Mouse (Mus musculus): ENCODE results near the gene Krtap9-3. TPM values are rescaled to one million over a fixed set of nuclear protein-coding genes. Genes with fewer than 3 reads are reported as not detected.

Krtap9-3 gene
- polyA plus RNA-seq, 1 experiment from 2014 or later, result not detected

- WGBS, result 91% methylated on average over 2 of the region's 2 CpGs
- no peak within 1 kb of the TSS for H3K4me2 ChIP-seq (ENCODE audit: low read depth, low read length, severe bottlenecking)
- H3K36me3 ChIP-seq (ENCODE audit: control insufficient read depth, insufficient read depth, low read length), result no peaks in the 10 kb centered on the region
- H3K9me3 ChIP-seq (ENCODE audit: control insufficient read depth, low read length), result no peaks in the 10 kb centered on the region
- no peak within 1 kb of the TSS for H3K4me3 ChIP-seq (ENCODE audit: low read depth, low read length)
- H3K27me3 ChIP-seq (ENCODE audit: control insufficient read depth, insufficient read depth, low read length), result no peaks in the 10 kb centered on the region
- ATAC-seq (replicated peaks; ENCODE audit: low FRiP score) (no peak), DNase-seq (ENCODE audit: low spot score) (no peak)
- H3K9ac ChIP-seq (ENCODE audit: low read length), result no peak within 1 kb of the TSS
- no peaks in the 10 kb centered on the region for H3K4me1 ChIP-seq (replicated peaks; ENCODE audit: control insufficient read depth, insufficient read depth, low read length)
- H3K27ac ChIP-seq (ENCODE audit: low read depth, low read length), result no peak within 1 kb of the TSS
These were observed 41.2 kb downstream of the Krtap9-3 start, which contains the start of gene Krtap3-2 for GRCm38 (mm10) chr11:99556753-99557152. Gene Krtap3-2, minus strand, starts transcription at chr11:99556853.

GRCm38 (mm10) chr11:99556195-99556594, 41.7 kb downstream of the Krtap9-3 start:
- ATAC-seq (replicated peaks; ENCODE audit: low FRiP score) (no peak), DNase-seq (ENCODE audit: low spot score) (no peak)
- no peak overlapping the region for H3K27ac ChIP-seq (ENCODE audit: low read depth, low read length)
- H3K4me3 ChIP-seq (ENCODE audit: low read depth, low read length), result no peak overlapping the region
- no peaks in the 10 kb centered on the region for H3K36me3 ChIP-seq (ENCODE audit: control insufficient read depth, insufficient read depth, low read length)
- 90% methylated on average over 2 of the region's 2 CpGs for WGBS
- no peaks in the 10 kb centered on the region for H3K9me3 ChIP-seq (ENCODE audit: control insufficient read depth, low read length)
- H3K9ac ChIP-seq (ENCODE audit: low read length), result no peak overlapping the region
- no peak overlapping the region for H3K4me2 ChIP-seq (ENCODE audit: low read depth, low read length, severe bottlenecking)
- H3K4me1 ChIP-seq (replicated peaks; ENCODE audit: control insufficient read depth, insufficient read depth, low read length), result no peaks in the 10 kb centered on the region
- no peaks in the 10 kb centered on the region for H3K27me3 ChIP-seq (ENCODE audit: control insufficient read depth, insufficient read depth, low read length)

- no peak within 1 kb of the TSS for H3K4me2 ChIP-seq (ENCODE audit: low read depth, low read length, severe bottlenecking)
- no peaks in the 10 kb centered on the region for H3K27me3 ChIP-seq (ENCODE audit: control insufficient read depth, insufficient read depth, low read length)
- no peaks in the 10 kb centered on the region for H3K9me3 ChIP-seq (ENCODE audit: control insufficient read depth, low read length)
- H3K9ac ChIP-seq (ENCODE audit: low read length), result no peak within 1 kb of the TSS
- 62% methylated on average over 4 of the region's 4 CpGs for WGBS
- DNase-seq (ENCODE audit: low spot score), result no peak
- H3K27ac ChIP-seq (ENCODE audit: low read depth, low read length), result no peak within 1 kb of the TSS
- no peak for ATAC-seq (replicated peaks; ENCODE audit: low FRiP score)
- H3K36me3 ChIP-seq (ENCODE audit: control insufficient read depth, insufficient read depth, low read length), result no peaks in the 10 kb centered on the region
- no peak within 1 kb of the TSS for H3K4me3 ChIP-seq (ENCODE audit: low read depth, low read length)
- H3K4me1 ChIP-seq (replicated peaks; ENCODE audit: control insufficient read depth, insufficient read depth, low read length), result no peaks in the 10 kb centered on the region
These were observed 47.1 kb downstream of the Krtap9-3 start, which contains the start of gene Krtap3-3 for GRCm38 (mm10) chr11:99550765-99551164. Gene Krtap3-3, minus strand, starts transcription at chr11:99550865.

- Histone ChIP-seq H3K9ac (ENCODE audit: low read length) (no peak overlapping the region), H3K4me3 (ENCODE audit: low read depth, low read length) (no peak overlapping the region), H3K9me3 (ENCODE audit: control insufficient read depth, low read length) (no peaks in the 10 kb centered on the region), H3K4me2 (ENCODE audit: low read depth, low read length, severe bottlenecking) (no peak overlapping the region), H3K27ac (ENCODE audit: low read depth, low read length) (no peak overlapping the region), H3K36me3 (ENCODE audit: control insufficient read depth, insufficient read depth, low read length) (no peaks in the 10 kb centered on the region), H3K4me1 (replicated peaks; ENCODE audit: control insufficient read depth, insufficient read depth, low read length) (no peaks in the 10 kb centered on the region), H3K27me3 (ENCODE audit: control insufficient read depth, insufficient read depth, low read length) (no peaks in the 10 kb centered on the region)
- DNase-seq (ENCODE audit: low spot score), result no peak
- no peak for ATAC-seq (replicated peaks; ENCODE audit: low FRiP score)
These were observed 50.0 kb downstream of the Krtap9-3 start for GRCm38 (mm10) chr11:99547892-99548291.

Other genes starting within 250 kb of the Krtap9-3 start
- not detected in 2 replicates for gene Krt27, start 247.0 kb downstream of the Krtap9-3 start, polyA plus RNA-seq (2014; fragmentation: Nextera tagmentation; extraction: Ambion mirVana)
- 0.32 and 0.45 TPM in 2 replicates for gene Krt28, start 223.2 kb downstream of the Krtap9-3 start, polyA plus RNA-seq (2014; fragmentation: Nextera tagmentation; extraction: Ambion mirVana)
- 26.8 and 28.3 TPM in 2 replicates for gene Krt10, start 208.7 kb downstream of the Krtap9-3 start, polyA plus RNA-seq (2014; fragmentation: Nextera tagmentation; extraction: Ambion mirVana)
- gene Krt12, start 175.8 kb downstream of the Krtap9-3 start, polyA plus RNA-seq (2014; fragmentation: Nextera tagmentation; extraction: Ambion mirVana), result 0.09 TPM in 1 of 2 replicates, not detected in the other
- 0.51 and 0.59 TPM in 2 replicates for gene Krt20, start 160.0 kb downstream of the Krtap9-3 start, polyA plus RNA-seq (2014; fragmentation: Nextera tagmentation; extraction: Ambion mirVana)
- gene Krt23, start 105.0 kb downstream of the Krtap9-3 start, polyA plus RNA-seq (2014; fragmentation: Nextera tagmentation; extraction: Ambion mirVana), result not detected in 2 replicates
- gene Krt39, start 76.8 kb downstream of the Krtap9-3 start, polyA plus RNA-seq (2014; fragmentation: Nextera tagmentation; extraction: Ambion mirVana), result not detected in 2 replicates
- gene Krt40, start 54.9 kb downstream of the Krtap9-3 start, polyA plus RNA-seq (2014; fragmentation: Nextera tagmentation; extraction: Ambion mirVana), result not detected in 2 replicates
- not detected in 2 replicates for gene Krtap3-3, start 47.2 kb downstream of the Krtap9-3 start, polyA plus RNA-seq (2014; fragmentation: Nextera tagmentation; extraction: Ambion mirVana)
- not detected in 2 replicates for gene Krtap3-2, start 41.3 kb downstream of the Krtap9-3 start, polyA plus RNA-seq (2014; fragmentation: Nextera tagmentation; extraction: Ambion mirVana)
- not detected in 2 replicates for gene Gm11939, start 38.6 kb downstream of the Krtap9-3 start, polyA plus RNA-seq (2014; fragmentation: Nextera tagmentation; extraction: Ambion mirVana)
- gene Krtap3-1, start 31.5 kb downstream of the Krtap9-3 start, polyA plus RNA-seq (2014; fragmentation: Nextera tagmentation; extraction: Ambion mirVana), result not detected in 2 replicates
- gene Krtap1-5, start 17.1 kb downstream of the Krtap9-3 start, polyA plus RNA-seq (2014; fragmentation: Nextera tagmentation; extraction: Ambion mirVana), result not detected in 2 replicates
- not detected in 2 replicates for gene Krtap1-4, start 14.5 kb downstream of the Krtap9-3 start, polyA plus RNA-seq (2014; fragmentation: Nextera tagmentation; extraction: Ambion mirVana)
- gene Krtap1-3, start 6.8 kb downstream of the Krtap9-3 start, polyA plus RNA-seq (2014; fragmentation: Nextera tagmentation; extraction: Ambion mirVana), result not detected in 2 replicates
- gene Gm11938, start 5.2 kb upstream of the Krtap9-3 start, polyA plus RNA-seq (2014; fragmentation: Nextera tagmentation; extraction: Ambion mirVana), result not detected in 2 replicates
- gene Gm11937, start 12.1 kb upstream of the Krtap9-3 start, polyA plus RNA-seq (2014; fragmentation: Nextera tagmentation; extraction: Ambion mirVana), result not detected in 2 replicates
- gene Krtap2-4, start 16.7 kb upstream of the Krtap9-3 start, polyA plus RNA-seq (2014; fragmentation: Nextera tagmentation; extraction: Ambion mirVana), result not detected in 2 replicates
- not detected in 2 replicates for gene Gm11562, start 22.3 kb upstream of the Krtap9-3 start, polyA plus RNA-seq (2014; fragmentation: Nextera tagmentation; extraction: Ambion mirVana)
- gene Krtap4-1, start 30.1 kb upstream of the Krtap9-3 start, polyA plus RNA-seq (2014; fragmentation: Nextera tagmentation; extraction: Ambion mirVana), result not detected in 2 replicates
- gene Krtap4-2, start 37.0 kb upstream of the Krtap9-3 start, polyA plus RNA-seq (2014; fragmentation: Nextera tagmentation; extraction: Ambion mirVana), result not detected in 2 replicates
- not detected in 2 replicates for gene Krtap4-7, start 46.0 kb upstream of the Krtap9-3 start, polyA plus RNA-seq (2014; fragmentation: Nextera tagmentation; extraction: Ambion mirVana)
- gene Gm11555, start 52.1 kb upstream of the Krtap9-3 start, polyA plus RNA-seq (2014; fragmentation: Nextera tagmentation; extraction: Ambion mirVana), result not detected in 2 replicates
- gene Gm11563, start 60.9 kb upstream of the Krtap9-3 start, polyA plus RNA-seq (2014; fragmentation: Nextera tagmentation; extraction: Ambion mirVana), result not detected in 2 replicates
- gene Krtap4-6, start 67.9 kb upstream of the Krtap9-3 start, polyA plus RNA-seq (2014; fragmentation: Nextera tagmentation; extraction: Ambion mirVana), result not detected in 2 replicates
- gene Gm14190, start 92.6 kb upstream of the Krtap9-3 start, polyA plus RNA-seq (2014; fragmentation: Nextera tagmentation; extraction: Ambion mirVana), result not detected in 2 replicates
- gene Gm14180, start 136.2 kb upstream of the Krtap9-3 start, polyA plus RNA-seq (2014; fragmentation: Nextera tagmentation; extraction: Ambion mirVana), result not detected in 2 replicates
- gene Gm11595, start 174.8 kb upstream of the Krtap9-3 start, polyA plus RNA-seq (2014; fragmentation: Nextera tagmentation; extraction: Ambion mirVana), result not detected in 2 replicates
- not detected in 2 replicates for gene Krtap4-8, start 182.6 kb upstream of the Krtap9-3 start, polyA plus RNA-seq (2014; fragmentation: Nextera tagmentation; extraction: Ambion mirVana)
- gene Krtap4-9, start 187.1 kb upstream of the Krtap9-3 start, polyA plus RNA-seq (2014; fragmentation: Nextera tagmentation; extraction: Ambion mirVana), result not detected in 2 replicates
- gene Gm11596, start 195.4 kb upstream of the Krtap9-3 start, polyA plus RNA-seq (2014; fragmentation: Nextera tagmentation; extraction: Ambion mirVana), result not detected in 2 replicates
- not detected in 2 replicates for gene Gm11569, start 200.8 kb upstream of the Krtap9-3 start, polyA plus RNA-seq (2014; fragmentation: Nextera tagmentation; extraction: Ambion mirVana)
- gene Gm11554, start 206.3 kb upstream of the Krtap9-3 start, polyA plus RNA-seq (2014; fragmentation: Nextera tagmentation; extraction: Ambion mirVana), result not detected in 2 replicates
- not detected in 2 replicates for gene Krtap4-13, start 211.8 kb upstream of the Krtap9-3 start, polyA plus RNA-seq (2014; fragmentation: Nextera tagmentation; extraction: Ambion mirVana)
- gene Gm11564, start 217.6 kb upstream of the Krtap9-3 start, polyA plus RNA-seq (2014; fragmentation: Nextera tagmentation; extraction: Ambion mirVana), result not detected in 2 replicates
- gene 2300003K06Rik, start 240.0 kb upstream of the Krtap9-3 start, polyA plus RNA-seq (2014; fragmentation: Nextera tagmentation; extraction: Ambion mirVana), result not detected in 2 replicates

All from forebrain, embryonic 11.5 days (tissue).